Mouse (Mus musculus): ENCODE measurements around the gene Guca1a.

Gene Guca1a

GRCm38 (mm10) chr17:47400451-47400850 is at the start of gene Guca1a:
TSS of gene Guca1a (minus strand) at chr17:47400584.
- CTCF ChIA-PET = interaction anchor here in 1 of 4 experiments (0.6 kb wide), 1 partner anchor 180 kb away, joined by 4 read pairs; no protein-coding TSS in a partner anchor
- POLR2A ChIA-PET = interaction anchor here in 1 of 4 experiments (1.1 kb wide), 1 partner anchor 194 kb away, joined by 5 read pairs; no protein-coding TSS in a partner anchor

DNA sequence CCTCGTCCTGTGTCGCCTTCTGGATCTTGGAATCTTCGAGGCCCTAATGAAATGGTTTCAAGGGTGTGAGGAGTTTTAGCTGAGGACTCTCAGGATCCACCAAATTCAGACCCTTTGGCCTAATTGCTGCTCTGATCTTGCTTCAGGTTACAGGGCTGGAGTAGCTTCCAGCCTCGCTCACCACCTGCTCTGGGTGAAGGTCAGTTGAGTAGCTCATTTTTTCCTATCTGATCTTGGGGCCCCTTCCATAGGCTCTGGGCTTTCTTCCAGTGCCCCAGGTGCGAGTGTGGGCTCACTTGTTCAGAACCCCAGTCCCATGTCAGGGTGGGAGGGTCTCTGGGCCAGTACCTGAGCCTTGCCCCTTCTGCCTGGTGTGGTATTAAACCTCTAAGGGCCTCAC is 49.0 kb upstream of the Guca1a start:
- POLR2A ChIA-PET = interaction anchor here in 3 of 4 experiments (0.5 to 2.9 kb wide), 22 partner anchors 9 to 298 kb away, joined by 3 to 31 read pairs (median 5); partner anchors contain the start of gene Taf8 (in 2 of the 3)
- CTCF ChIA-PET = interaction anchor here (0.5 to 1.7 kb wide), 10 partner anchors 9 to 175 kb away, joined by 3 to 6 read pairs (median 3); no protein-coding TSS in a partner anchor

DNA sequence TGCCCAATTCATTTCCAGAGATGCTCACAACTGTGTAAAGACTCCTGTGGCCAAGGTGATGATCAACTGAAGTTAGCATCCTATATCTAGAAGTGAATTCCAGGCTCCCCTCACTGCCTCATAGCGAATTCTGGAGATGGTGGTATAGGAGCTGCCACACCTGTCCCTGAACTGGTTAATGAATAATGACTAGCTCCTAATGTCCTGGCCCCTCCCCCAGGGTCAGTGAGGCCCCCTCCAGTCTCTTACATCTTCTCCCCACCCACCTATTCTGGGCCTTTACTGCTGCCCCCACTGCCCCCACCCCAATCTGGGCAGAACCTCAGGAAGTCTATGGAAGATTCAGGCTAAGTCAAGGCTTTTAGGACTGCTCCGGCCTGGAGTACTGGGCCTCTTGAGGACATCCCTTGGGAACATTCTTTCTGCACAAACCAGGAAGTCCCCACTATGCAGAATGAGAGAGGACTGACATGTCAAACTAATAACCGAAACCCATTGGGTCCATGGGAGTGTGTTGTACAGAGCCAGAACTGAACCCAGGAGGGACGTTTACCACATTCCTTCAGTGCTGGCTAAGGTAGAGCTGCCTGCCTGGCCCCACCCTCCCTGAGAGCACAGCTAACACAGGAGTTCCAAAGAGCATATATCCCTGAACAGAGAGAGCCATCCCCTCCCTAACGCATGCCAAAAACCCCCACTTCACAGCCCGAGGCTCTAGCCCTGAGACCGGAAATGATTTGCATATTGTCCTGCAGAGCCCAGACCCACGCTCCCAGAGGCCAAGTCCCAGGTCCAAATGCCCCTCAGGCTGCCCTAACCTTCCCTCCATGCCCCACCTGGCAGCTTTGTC is 48.4 kb upstream of the Guca1a start:
- ChIA-PET CTCF (interaction anchor here (0.6 to 2.0 kb wide), 10 partner anchors 9 to 352 kb away, joined by 3 to 6 read pairs (median 3); no protein-coding TSS in a partner anchor), POLR2A (interaction anchor here in 3 of 4 experiments (0.5 to 2.9 kb wide), 21 partner anchors 9 to 558 kb away, joined by 3 to 31 read pairs (median 5); partner anchors contain the start of gene Tbcc (in 1 of the 3))

GRCm38 (mm10) chr17:47446561-47446960 is 46.2 kb upstream of the Guca1a start:
- ChIA-PET CTCF (interaction anchor here in 2 of 4 experiments (0.6 to 1.2 kb wide), 3 partner anchors 9 to 29 kb away, joined by 3 to 7 read pairs (median 3); no protein-coding TSS in a partner anchor), POLR2A (interaction anchor here in 3 of 4 experiments (0.6 to 1.4 kb wide), 7 partner anchors 11 to 556 kb away, joined by 3 to 5 read pairs (median 3); partner anchors contain the start of gene Tbcc (in 1 of the 3))

- ChIA-PET POLR2A (interaction anchor here in 3 of 4 experiments (0.6 to 1.2 kb wide), 6 partner anchors 10 to 555 kb away, joined by 3 to 5 read pairs (median 4); partner anchors contain the start of gene Tbcc (in 1 of the 3)), CTCF (interaction anchor here in 2 of 4 experiments (0.6 to 1.2 kb wide), 3 partner anchors 10 to 30 kb away, joined by 3 to 7 read pairs (median 3); no protein-coding TSS in a partner anchor)
These were observed 45.6 kb upstream of the Guca1a start for GRCm38 (mm10) chr17:47446025-47446424.

DNA sequence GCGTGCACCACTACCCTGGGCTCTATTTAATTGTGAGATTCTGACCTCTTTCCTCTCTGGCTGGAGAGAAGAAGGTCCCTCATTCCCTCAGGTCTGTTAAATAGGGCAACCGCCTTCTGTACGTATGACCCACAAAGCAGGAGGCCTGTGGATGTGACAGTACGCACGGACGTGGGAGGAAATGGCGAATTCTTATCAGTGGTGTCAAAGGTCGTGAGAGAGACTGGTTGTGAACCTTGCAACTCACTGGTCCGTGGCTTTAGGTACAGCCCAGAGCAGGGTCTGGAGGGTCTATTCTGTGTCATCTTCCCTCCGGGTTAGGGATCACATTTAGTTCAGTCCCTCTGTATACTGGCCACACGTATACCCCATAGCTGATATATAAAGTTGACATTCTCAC is 45.1 kb upstream of the Guca1a start:
- CTCF ChIA-PET = interaction anchor here in 1 of 4 experiments (1.2 kb wide), 1 partner anchor 30 kb away, joined by 3 read pairs; no protein-coding TSS in a partner anchor
- POLR2A ChIA-PET = interaction anchor here in 2 of 4 experiments (1.2 kb wide), 2 partner anchors 23 to 354 kb away, joined by 3 read pairs; no protein-coding TSS in a partner anchor

- CTCF ChIA-PET = interaction anchor here in 2 of 4 experiments (0.7 to 0.8 kb wide), 3 partner anchors 24 to 38 kb away, joined by 3 to 8 read pairs (median 5); no protein-coding TSS in a partner anchor
- POLR2A ChIA-PET = interaction anchor here in 2 of 4 experiments (0.7 to 1.6 kb wide), 7 partner anchors 9 to 40 kb away, joined by 3 to 10 read pairs (median 4); no protein-coding TSS in a partner anchor
These were observed 43.7 kb upstream of the Guca1a start for GRCm38 (mm10) chr17:47444113-47444512.

DNA sequence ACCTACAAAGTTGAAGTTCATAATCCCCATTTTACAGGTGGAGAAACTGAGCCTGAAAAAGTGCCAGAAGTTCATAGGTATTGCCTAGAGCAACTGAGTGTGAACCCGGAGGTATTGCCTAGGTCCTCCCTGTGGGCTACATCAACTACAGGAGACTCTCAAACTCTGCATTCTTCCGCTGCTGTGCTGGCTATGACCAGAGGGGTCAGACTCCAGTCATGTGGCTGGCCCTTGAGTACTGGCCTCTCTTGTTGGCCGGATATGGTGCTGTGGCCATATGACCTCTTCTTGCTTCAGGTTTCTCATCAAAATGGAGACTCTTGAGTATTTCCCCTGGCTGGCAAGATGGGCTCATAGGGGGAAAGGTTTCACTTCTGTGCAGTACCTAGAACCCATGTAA is 41.9 kb upstream of the Guca1a start:
- CTCF ChIA-PET = interaction anchor here in 1 of 4 experiments (0.6 kb wide), 1 partner anchor 1608 kb away, joined by 3 read pairs; no protein-coding TSS in a partner anchor

DNA sequence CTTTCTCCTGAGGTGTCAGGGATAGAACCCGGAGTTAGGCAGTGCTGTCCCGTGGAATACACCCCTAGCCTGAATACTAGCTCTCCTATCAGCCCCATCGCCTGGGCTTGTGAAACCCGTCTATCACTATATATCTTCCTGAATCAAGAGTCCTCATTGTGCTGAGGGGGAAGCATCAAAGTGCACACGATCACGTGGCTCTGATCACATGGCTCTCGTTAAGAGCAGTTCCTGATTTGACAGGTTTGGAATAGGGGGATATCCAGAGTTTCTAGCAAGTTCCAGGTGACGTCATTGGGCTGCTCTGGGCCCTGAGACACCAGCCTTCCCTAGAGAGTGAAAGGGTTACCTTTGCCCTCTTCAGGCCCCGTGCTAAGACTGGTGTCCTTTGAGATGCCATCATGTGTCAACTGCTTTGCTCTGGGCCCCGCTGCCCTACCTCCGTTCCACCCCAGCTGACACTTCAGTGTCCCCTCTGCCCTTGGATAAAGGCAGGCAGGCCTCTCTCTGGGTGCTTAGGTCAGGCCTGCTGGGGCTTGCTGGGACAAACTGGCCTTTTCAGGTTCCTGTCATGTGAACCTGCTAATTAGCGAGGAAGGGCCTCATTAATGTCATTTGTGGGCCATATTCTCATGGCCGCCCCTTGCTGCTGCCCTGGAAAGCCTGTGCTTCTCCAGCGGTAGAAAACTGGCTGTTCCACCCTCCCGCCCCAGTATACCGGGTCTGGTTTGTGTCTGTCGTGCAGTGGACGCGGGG is 41.1 kb upstream of the Guca1a start:
- ChIA-PET POLR2A (interaction anchor here in 3 of 4 experiments (0.6 to 4.5 kb wide), 29 partner anchors 8 to 551 kb away, joined by 3 to 31 read pairs (median 4); partner anchors contain the start of genes Taf8 (in 2 of the 3) and Tbcc (in 1 of the 3)), CTCF (interaction anchor here in 1 of 4 experiments (0.5 to 0.6 kb wide), 2 partner anchors 214 to 1608 kb away, joined by 3 to 4 read pairs; no protein-coding TSS in a partner anchor)

More for the DNA sequence above, 41.9 kb upstream of the Guca1a start:
- POLR2A ChIA-PET = interaction anchor here in 2 of 4 experiments (0.9 to 4.5 kb wide), 11 partner anchors 7 to 552 kb away, joined by 3 to 31 read pairs (median 5); partner anchors contain the start of gene Tbcc (in 1 of the 2)

DNA sequence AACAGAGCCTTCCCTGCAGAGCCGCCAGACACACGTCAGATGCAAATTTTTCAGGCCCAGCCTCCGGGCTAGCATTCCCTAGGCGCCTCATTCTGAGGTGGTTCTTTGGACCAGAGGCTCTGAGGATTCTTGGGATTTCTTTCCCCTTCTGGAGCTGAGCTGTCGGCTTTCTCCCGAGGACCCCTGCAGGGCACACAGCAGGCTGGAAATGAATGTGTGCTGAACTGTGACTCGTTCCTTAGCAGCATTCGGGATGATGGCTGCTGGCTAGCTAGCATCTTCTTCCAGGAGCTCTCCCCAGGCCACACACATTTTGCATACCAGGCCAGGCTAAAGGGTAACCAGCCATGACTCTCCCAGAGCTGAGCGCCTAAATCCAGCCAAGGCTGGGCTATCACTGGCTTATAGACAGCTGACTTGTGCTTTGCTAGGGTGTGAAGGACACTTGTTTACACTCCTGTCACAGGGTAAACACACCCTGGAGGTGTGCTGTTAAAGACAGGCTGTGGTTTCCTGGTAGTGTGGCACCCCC is 40.0 kb upstream of the Guca1a start:
- POLR2A ChIA-PET = interaction anchor here (0.6 to 4.5 kb wide), 37 partner anchors 9 to 1695 kb away, joined by 3 to 31 read pairs (median 4); partner anchors contain the start of genes Taf8 (in 2 of the 4) and Tbcc (in 1 of the 4)
- CTCF ChIA-PET = interaction anchor here in 3 of 4 experiments (0.6 to 1.9 kb wide), 6 partner anchors 13 to 158 kb away, joined by 3 to 9 read pairs (median 4); no protein-coding TSS in a partner anchor

DNA sequence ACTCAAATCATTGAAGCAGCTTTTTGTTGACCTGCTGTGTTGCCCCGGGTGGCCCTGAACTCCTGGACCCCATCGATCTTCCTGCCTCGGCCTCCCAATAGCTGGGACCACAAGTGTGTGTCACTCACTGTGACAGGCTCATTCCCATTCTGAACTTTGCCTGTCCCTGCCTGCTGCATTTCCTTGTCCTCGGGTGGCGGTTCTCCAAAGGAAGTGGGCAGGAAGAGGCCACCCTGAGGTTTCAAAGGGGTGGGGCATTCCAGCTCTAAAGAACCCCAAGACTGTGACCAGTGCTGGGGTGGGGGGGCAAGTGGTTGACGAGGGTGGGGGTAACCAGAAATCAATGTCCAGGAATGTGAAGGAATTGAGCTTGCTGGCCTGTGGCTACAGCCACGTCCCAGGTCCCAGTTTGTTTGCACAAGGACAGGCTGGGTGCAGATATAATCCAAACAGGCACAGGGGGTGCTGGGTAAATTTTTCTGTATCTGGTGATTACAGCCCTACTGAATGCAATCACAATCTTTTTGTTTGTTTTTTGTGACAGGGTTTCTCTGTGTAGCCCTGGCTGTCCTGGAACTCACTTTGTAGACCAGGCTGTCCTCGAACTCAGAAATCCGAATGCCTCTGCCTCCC is 39.1 kb upstream of the Guca1a start:
- POLR2A ChIA-PET = interaction anchor here in 3 of 4 experiments (0.6 to 4.5 kb wide), 25 partner anchors 10 to 592 kb away, joined by 3 to 31 read pairs (median 4); partner anchors contain the start of genes Ccnd3 (in 1 of the 3) and Taf8 (in 1 of the 3)
- CTCF ChIA-PET = interaction anchor here in 3 of 4 experiments (0.6 to 1.9 kb wide), 7 partner anchors 11 to 435 kb away, joined by 3 to 9 read pairs (median 4); no protein-coding TSS in a partner anchor

DNA sequence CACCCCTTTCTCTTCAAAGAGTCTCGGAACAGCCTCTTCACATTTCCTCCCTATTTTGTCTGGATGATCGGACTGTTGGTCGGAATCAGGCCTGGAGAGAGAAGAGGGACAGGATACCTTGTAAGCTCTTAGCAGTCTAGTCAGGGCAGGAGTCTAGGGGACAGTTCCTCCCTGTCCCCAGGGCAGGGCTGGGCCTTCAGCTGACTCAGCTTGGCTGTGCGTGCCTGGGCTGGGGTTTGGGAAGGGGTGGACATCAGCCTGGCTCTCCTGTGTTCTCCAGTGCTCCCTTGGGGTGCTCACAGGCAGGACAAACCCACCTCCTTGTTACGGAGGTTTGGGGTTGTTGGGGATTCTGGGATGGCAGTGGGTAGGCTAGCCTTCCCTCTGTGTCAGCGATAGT is 38.2 kb upstream of the Guca1a start:
- CTCF ChIA-PET = interaction anchor here in 2 of 4 experiments (1.3 to 1.7 kb wide), 4 partner anchors 10 to 44 kb away, joined by 3 to 8 read pairs (median 4); no protein-coding TSS in a partner anchor
- POLR2A ChIA-PET = interaction anchor here in 3 of 4 experiments (0.7 to 4.4 kb wide), 8 partner anchors 11 to 1055 kb away, joined by 3 to 31 read pairs (median 6); partner anchors contain the start of genes Ccnd3 (in 1 of the 3) and Zfp318 (in 1 of the 3)

DNA sequence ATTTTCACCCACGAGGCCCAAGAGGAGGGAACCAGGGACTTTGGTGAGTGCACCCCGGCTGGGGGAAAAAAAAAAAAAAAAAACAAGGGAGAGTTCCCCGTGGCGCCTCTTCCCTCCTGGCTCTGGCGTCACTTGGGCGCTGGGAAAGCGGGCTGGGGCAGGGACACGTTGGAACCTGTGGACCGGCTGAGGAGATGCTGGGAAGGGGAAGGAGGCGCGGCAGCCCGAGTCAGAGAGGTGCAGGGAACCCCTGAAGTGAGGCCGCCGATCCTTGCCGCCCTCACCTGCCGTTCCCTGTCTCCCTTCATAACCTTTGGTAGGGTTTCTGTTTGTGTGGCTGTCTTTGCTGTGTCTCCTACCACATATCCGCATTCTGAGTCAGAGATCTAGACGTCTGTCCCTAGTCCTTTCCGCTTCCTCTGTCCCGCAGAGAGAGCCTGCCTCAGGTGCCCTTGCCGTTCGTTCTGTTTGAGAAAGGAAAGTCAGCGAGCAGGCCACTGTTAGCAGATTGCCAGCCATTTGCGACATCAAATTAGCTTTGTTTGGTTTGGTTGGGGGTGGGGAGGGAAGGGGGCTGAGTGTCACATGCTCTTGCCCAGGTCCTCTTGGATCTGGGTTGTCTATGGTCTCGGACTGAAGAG is 36.6 kb upstream of the Guca1a start, which contains the start of gene 1700001C19Rik:
TSS of gene 1700001C19Rik (minus strand) at position 470 of the 641 bp plus-strand sequence.
- POLR2A ChIA-PET = interaction anchor here in 2 of 4 experiments (0.6 to 1.5 kb wide), 6 partner anchors 12 to 303 kb away, joined by 3 to 4 read pairs (median 3); partner anchors contain the start of gene Taf8 (in 1 of the 2)
- CTCF ChIA-PET = interaction anchor here in 2 of 4 experiments (0.7 to 1.7 kb wide), 7 partner anchors 13 to 206 kb away, joined by 3 to 8 read pairs (median 3); no protein-coding TSS in a partner anchor

- POLR2A ChIA-PET = interaction anchor here in 3 of 4 experiments (0.6 to 1.5 kb wide), 13 partner anchors 9 to 763 kb away, joined by 3 to 7 read pairs (median 4); partner anchors contain the start of gene Taf8 (in 1 of the 3)
- CTCF ChIA-PET = interaction anchor here (0.7 to 1.4 kb wide), 11 partner anchors 10 to 674 kb away, joined by 3 to 9 read pairs (median 3); no protein-coding TSS in a partner anchor
These were observed 35.9 kb upstream of the Guca1a start, which contains the start of gene AI661453 for GRCm38 (mm10) chr17:47436156-47436906. TSS of gene AI661453 (plus strand) at chr17:47436615.
